Mouse (Mus musculus) hindbrain, embryonic 11.5 days (tissue): ENCODE measurements at regions not wholly inside any gene's neighbourhood (a gene's known extent, or its start where the extent isn't known, plus 50 kb on each side); places are given as distances from the start of the nearest gene placed in this dataset.
A peak's percentile ranks its signal among the peaks of the same experiment; 100 is the strongest.
"Not testable (repeated sequence)": the region's sequence is repeated elsewhere in the genome, so short reads cannot be mapped to it uniquely, and the experiment has no call there.

Source experiments
- ATAC-seq: fragments of 200-750 bp; cut with Nextera tagmentation; 2 replicates; pipeline ENCODE4 v1.8.0; 2017; ENCODE audit warnings: mild to moderate bottlenecking, moderate TSS enrichment, moderate library complexity; ENCODE audit not compliant: low FRiP score
- DNase-seq: peaks from one replicate; pipeline ENCODE4 v3.0.0-alpha.2; 2015; ENCODE audit warnings: low spot score
- H3K27ac ChIP-seq: fragments of 300-500 bp; sonication (generic); 2 replicates; pipeline ENCODE4 v1.5.1; 2014; ENCODE audit warnings: mild to moderate bottlenecking, low read depth, low read length
- H3K27me3 ChIP-seq: fragments of 300-500 bp; sonication (generic); 2 replicates; pipeline ENCODE4 v1.6.1; 2014; ENCODE audit warnings: mild to moderate bottlenecking, low read length, moderate library complexity, mixed read lengths; ENCODE audit not compliant: control insufficient read depth, insufficient read depth
- H3K36me3 ChIP-seq: fragments of 300-500 bp; sonication (generic); 2 replicates; pipeline ENCODE4 v1.6.1; 2014; ENCODE audit warnings: mild to moderate bottlenecking, low read length, moderate library complexity, mixed read lengths; ENCODE audit not compliant: control insufficient read depth, insufficient read depth
- H3K4me1 ChIP-seq: fragments of 300-500 bp; sonication (generic); replicated peaks from 2 replicates; pipeline ENCODE4 v1.6.1; 2014; ENCODE audit warnings: low read length, mixed read lengths; ENCODE audit not compliant: control insufficient read depth, insufficient read depth
- H3K4me2 ChIP-seq: fragments of 300-500 bp; sonication (generic); replicated peaks from 2 replicates; pipeline ENCODE4 v1.6.1; 2014; ENCODE audit warnings: mild to moderate bottlenecking, low read depth, low read length
- H3K4me3 ChIP-seq: fragments of 300-500 bp; sonication (generic); 2 replicates; pipeline ENCODE4 v1.5.1; 2014; ENCODE audit warnings: low read depth, low read length
- H3K9ac ChIP-seq: fragments of 300-500 bp; sonication (generic); 2 replicates; pipeline ENCODE4 v1.6.1; 2014; ENCODE audit warnings: low read depth, low read length
- H3K9me3 ChIP-seq: fragments of 300-500 bp; sonication (generic); 2 replicates; pipeline ENCODE4 v1.6.1; 2016; ENCODE audit warnings: low read length; ENCODE audit not compliant: control insufficient read depth
- WGBS: fragments of 180-500 bp; shearing (Covaris S2); extraction: QIAGEN DNeasy Blood & Tissue Kit; methylation state at CpG from one replicate; pipeline ENCODE4 v1.1.7; 2014; 5-methylcytosine and 5-hydroxymethylcytosine counted together

DNA sequence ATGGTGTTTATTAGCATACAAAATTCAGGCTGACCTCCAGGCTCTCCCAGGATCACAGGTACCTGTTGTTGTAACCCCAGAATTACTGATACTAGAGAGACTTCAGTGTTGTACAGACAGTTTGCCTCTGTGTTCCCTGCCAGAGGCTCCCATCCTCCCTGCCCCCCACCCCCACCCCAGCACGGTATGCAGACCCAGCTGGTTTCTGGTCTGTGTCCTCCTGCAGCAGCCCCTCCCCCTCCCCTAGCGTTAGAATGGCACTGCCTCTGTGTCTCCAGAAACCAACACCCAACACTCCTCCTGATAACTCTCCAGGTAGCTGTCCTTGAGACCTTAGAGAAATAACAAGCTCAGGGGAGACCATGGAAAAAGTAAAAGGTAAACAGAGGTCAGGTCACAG lies 116.6 kb upstream of the Camk1g start:
- H3K9me3 ChIP-seq, H3K36me3 ChIP-seq, H3K4me2 ChIP-seq, DNase-seq, H3K27me3 ChIP-seq, H3K27ac ChIP-seq, ATAC-seq, H3K9ac ChIP-seq, H3K4me1 ChIP-seq, H3K4me3 ChIP-seq: not testable (repeated sequence)
- 0% methylated on average over 2 of the region's 2 CpGs for WGBS

DNA sequence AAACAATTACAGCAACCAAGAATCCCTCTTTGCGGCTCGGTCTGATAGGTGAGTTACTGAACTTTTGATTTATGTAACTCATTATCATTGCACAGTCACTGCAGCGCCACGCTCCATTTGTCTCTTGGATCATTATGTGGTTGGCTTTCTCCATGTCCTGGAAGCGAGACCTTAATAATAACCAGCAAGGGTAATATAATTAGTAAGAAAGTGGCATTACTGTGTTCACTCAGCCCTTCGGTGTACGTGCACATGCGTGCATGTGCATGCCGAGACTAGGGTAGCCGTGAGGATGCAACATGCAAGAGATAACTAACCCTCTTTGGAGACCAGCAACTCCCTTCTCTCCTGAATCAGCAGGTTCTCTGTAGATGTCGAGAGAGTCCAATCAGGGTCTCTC lies 114.9 kb upstream of the Camk1g start:
- Histone ChIP-seq H3K9me3 (no peaks in the 10 kb centered on the region), H3K4me1 (no peaks in the 10 kb centered on the region), H3K27me3 (no peaks in the 10 kb centered on the region), H3K9ac (no peak overlapping the region), H3K27ac (peak overlapping the region; percentile 34; the same call in 1 of the 2 replicates), H3K36me3 (no peaks in the 10 kb centered on the region), H3K4me3 (no peak overlapping the region), H3K4me2 (no peak overlapping the region)
- ATAC-seq = no peak
- no peak for DNase-seq
- 80% methylated on average over 11 of the region's 11 CpGs for WGBS

DNA sequence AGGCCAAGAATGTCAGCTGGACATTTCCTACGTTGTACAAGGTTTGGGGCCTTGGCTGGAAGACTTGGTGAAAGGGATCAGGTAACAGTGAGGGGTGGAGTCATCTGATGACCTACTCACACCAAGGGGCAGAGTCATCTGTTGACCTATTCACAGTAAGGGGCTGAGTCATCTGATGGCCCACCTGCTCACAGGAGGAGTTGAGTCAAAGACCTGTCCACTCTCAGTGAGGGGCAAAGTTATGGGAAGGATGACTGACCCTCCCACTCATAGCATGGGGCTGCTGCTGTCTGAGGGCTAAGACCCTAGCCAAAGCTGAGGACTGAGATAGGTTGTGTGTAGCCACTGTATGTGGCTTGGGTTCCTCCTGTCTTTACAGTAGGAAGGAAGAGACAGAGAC lies 107.2 kb upstream of the Camk1g start:
- H3K4me2 ChIP-seq = no peak overlapping the region
- no peak for ATAC-seq
- H3K9ac ChIP-seq = no peak overlapping the region
- no peaks in the 10 kb centered on the region for H3K27me3 ChIP-seq
- no peak overlapping the region for H3K27ac ChIP-seq
- H3K36me3 ChIP-seq = no peaks in the 10 kb centered on the region
- 48% methylated on average over 1 of the region's 1 CpGs for WGBS
- no peak for DNase-seq
- no peak overlapping the region for H3K4me3 ChIP-seq
- no peaks in the 10 kb centered on the region for H3K4me1 ChIP-seq
- H3K9me3 ChIP-seq = no peaks in the 10 kb centered on the region

DNA sequence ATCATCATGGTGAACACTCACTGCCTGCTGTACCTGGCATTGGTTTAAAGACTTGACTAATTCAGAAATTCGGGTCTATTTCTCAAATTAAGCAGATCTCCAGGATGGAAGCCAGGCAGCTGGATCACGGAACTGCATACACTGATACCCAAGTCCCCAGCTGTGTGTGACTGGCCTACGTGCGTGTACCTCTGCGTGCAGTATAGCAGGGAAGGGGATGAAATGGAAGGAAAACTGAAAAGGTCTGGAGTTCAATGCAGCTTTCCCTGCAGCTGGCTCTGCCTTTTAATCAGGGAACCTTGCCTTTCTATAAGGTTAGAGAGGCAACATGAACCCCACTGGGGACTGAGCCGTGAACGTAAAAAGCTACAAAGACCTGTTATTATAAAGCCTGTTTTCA lies 106.7 kb upstream of the Camk1g start:
- 80% methylated on average over 7 of the region's 7 CpGs for WGBS

DNA sequence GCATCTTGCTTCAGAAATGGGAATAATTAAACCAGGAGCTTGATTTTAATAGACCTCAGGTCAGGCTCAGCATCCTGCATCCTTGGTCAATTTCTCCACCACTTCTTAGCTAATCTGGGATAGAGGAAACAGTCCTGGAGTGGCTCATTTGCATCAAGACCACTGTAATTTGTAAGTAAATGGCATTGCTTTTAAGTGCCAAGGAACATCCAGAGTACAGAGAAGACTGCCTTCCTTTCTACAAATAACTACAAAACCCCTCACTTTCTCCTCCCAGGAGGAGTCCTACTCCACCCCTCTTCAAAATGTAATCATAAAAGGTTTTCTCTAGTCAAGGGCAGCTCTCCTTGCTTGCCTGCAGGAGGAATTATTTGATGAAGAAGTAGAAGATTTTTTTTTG lies 96.2 kb upstream of the Camk1g start:
- no peaks in the 10 kb centered on the region for H3K27me3 ChIP-seq
- DNase-seq = no peak
- no peaks in the 10 kb centered on the region for H3K4me1 ChIP-seq
- H3K27ac ChIP-seq = no peak overlapping the region
- no peaks in the 10 kb centered on the region for H3K36me3 ChIP-seq
- ATAC-seq = no peak
- no peaks in the 10 kb centered on the region for H3K9me3 ChIP-seq
- H3K9ac ChIP-seq = no peak overlapping the region
- H3K4me2 ChIP-seq = no peak overlapping the region
- no peak overlapping the region for H3K4me3 ChIP-seq

More for the DNA sequence above, 106.7 kb upstream of the Camk1g start:
- Histone ChIP-seq H3K4me1 (no peaks in the 10 kb centered on the region), H3K9me3 (no peaks in the 10 kb centered on the region), H3K9ac (no peak overlapping the region), H3K4me2 (no peak overlapping the region), H3K36me3 (no peaks in the 10 kb centered on the region), H3K27ac (no peak overlapping the region), H3K27me3 (no peaks in the 10 kb centered on the region), H3K4me3 (no peak overlapping the region)
- DNase-seq (no peak), ATAC-seq (no peak)

DNA sequence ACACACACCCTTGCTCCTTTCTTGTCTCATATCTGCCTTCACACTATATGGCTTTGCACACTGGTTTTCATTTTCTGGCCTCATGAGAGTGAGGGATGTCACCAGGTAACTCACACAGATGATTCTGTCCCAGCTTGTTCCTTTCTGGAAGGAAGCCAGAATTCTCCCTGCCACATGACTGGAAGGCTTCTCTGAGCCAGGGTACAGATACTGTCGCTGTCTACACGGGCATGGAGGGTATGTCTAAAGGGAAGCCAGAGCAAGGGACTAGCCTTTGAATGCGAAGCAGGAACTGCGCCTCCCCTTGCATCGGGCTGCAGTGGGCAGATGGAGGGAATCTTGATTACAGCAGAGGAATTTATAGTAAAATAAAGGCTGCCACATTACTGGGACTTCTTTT lies 89.6 kb upstream of the Camk1g start:
- no peak overlapping the region for H3K4me2 ChIP-seq
- H3K9me3 ChIP-seq = no peaks in the 10 kb centered on the region
- no peak for DNase-seq
- no peaks in the 10 kb centered on the region for H3K36me3 ChIP-seq
- no peaks in the 10 kb centered on the region for H3K4me1 ChIP-seq
- H3K9ac ChIP-seq = no peak overlapping the region
- H3K4me3 ChIP-seq = no peak overlapping the region
- ATAC-seq = no peak
- no peaks in the 10 kb centered on the region for H3K27me3 ChIP-seq
- 80% methylated on average over 5 of the region's 5 CpGs for WGBS
- H3K27ac ChIP-seq = no peak overlapping the region

DNA sequence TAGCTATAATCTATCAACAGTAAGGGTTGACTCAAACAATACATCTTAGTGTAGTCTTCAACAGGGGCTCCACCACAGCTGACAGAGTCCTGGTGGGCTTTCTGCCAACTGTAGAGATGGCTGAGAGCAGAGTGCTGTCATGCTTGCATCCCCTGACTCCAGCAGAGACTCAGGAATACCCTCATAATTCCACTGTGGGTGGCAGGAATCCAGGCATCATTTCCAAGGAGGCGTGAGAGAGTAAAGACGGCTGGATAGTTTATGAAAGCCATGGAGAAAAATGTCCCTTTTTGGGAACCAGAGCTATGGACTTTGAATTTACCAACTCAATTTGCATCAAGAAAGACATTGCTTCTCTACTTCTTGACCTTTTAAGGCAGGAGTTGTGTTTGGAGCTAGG lies 87.8 kb upstream of the Camk1g start:
- WGBS = 94% methylated on average over 2 of the region's 2 CpGs

DNA sequence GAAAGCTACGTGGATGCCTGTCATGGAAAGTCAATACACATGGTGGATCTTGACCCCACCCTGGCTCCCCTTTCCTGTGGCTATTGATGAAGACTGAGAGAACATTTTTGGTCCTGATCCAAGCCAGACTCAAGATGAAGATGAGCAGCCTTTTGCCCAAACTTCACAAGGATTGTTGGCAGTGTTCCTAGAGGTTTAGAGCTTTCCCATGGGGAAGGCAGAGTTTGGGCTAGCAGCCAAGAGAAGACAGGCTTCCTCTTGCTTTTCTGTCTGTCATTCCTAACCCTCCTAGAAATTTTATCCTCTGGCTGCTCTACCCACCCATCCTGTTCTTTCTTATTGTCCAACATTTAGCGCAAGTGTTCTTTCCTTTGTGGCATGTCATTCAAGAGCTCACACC lies 83.6 kb upstream of the Camk1g start:
- Histone ChIP-seq H3K27ac (no peak overlapping the region), H3K4me2 (no peak overlapping the region), H3K4me3 (no peak overlapping the region), H3K36me3 (no peaks in the 10 kb centered on the region), H3K27me3 (no peaks in the 10 kb centered on the region), H3K9me3 (no peaks in the 10 kb centered on the region), H3K4me1 (no peaks in the 10 kb centered on the region), H3K9ac (no peak overlapping the region)
- ATAC-seq (no peak), DNase-seq (no peak)
- 87% methylated on average over 2 of the region's 2 CpGs for WGBS

More for the DNA sequence above, 87.8 kb upstream of the Camk1g start:
- no peak for ATAC-seq
- H3K9ac ChIP-seq = no peak overlapping the region
- H3K36me3 ChIP-seq = no peaks in the 10 kb centered on the region
- no peak overlapping the region for H3K27ac ChIP-seq
- H3K4me1 ChIP-seq = no peaks in the 10 kb centered on the region
- H3K4me3 ChIP-seq = no peak overlapping the region
- H3K27me3 ChIP-seq = no peaks in the 10 kb centered on the region
- no peaks in the 10 kb centered on the region for H3K9me3 ChIP-seq
- H3K4me2 ChIP-seq = no peak overlapping the region
- DNase-seq = no peak

DNA sequence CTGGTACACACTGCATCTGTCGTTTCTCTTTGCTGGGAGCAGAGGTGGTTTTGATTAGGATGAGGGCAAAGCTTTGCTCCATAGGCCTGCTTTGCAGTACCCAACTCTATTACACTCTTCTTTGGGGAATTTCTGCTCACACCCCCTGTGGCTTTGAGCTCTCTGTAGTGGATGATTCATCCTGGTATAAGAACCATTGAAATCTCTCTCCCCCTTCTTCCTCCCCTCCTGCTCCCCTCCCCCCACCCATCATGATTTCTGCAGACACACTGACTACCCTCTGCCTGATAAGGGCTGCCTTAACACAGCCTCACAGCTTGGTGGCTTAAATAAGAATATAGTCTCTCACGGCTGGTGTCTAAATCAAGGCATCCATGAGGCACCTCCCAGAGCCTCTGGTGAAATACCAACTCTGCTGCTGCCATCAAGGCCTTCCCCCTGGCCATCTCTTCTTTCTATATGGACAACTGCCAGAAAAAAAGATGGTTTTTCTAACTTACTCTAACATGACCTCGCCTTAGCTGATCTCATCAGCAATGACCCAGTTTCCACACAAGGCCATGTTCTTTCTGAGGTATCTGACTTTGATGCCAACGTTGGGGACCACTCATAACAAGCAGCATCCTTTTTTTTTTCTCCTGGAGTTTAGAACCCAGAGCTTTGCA lies 81.5 kb upstream of the Camk1g start:
- H3K36me3 ChIP-seq = no peaks in the 10 kb centered on the region
- H3K4me3 ChIP-seq = no peak overlapping the region
- H3K4me2 ChIP-seq = no peak overlapping the region
- no peak overlapping the region for H3K9ac ChIP-seq
- H3K9me3 ChIP-seq = no peaks in the 10 kb centered on the region
- no peaks in the 10 kb centered on the region for H3K4me1 ChIP-seq
- no peaks in the 10 kb centered on the region for H3K27me3 ChIP-seq
- H3K27ac ChIP-seq = no peak overlapping the region
- WGBS = 66% methylated on average over 4 of the region's 4 CpGs
- ATAC-seq (no peak), DNase-seq (no peak)
